Mouse (Mus musculus): Measurements from ENCODE around the gene Mettl7a3.
A peak's percentile ranks its signal among the peaks of the same experiment; 100 is the strongest.
"Not testable (repeated sequence)": the region's sequence is repeated elsewhere in the genome, so short reads cannot be mapped to it uniquely, and the experiment has no call there.

DNA sequence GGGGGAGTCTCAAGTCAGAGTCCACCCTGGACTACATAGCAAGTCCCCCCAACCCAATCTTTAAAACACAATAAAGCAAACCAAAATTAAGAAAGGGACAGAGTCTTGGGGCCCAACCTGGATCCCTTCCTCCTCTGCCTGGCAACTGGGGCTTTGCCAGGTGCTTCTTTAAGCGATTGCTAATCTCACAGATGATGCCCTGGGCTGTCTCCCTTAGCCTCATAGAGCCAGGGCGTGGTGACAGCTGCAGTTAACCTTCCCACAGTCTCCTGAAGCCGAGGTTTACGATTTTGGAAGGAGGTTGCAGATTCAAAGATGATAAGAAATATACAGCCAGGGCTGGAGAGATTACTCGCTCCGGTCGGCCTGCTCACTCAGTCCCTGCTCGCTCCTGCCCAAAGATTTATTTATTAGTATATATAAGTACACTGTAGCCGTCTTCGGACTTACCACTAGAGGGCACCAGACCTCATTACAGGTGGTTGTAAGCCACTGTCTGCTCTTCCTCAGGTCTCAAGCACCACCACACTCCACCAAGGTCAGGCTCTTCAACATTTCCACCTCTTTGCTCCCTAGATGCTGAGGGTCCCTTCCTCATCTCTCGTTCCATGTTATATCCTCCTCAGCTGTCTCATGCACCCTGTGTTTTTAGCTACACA lies 27.2 kb upstream of the Mettl7a3 start:
- peak; percentile 65 for TF ChIP-seq CTCF (IDR thresholded peaks at IDR 0.05)
- TF ChIP-seq EP300 (IDR thresholded peaks at IDR 0.05; ENCODE audit: insufficient read depth, low read depth, low read length): not testable (repeated sequence)

Data from heart, adult 2 months (tissue).